Mouse (Mus musculus): ENCODE data around the gene Gm8947. TPM values are rescaled to one million over a fixed set of nuclear protein-coding genes. Genes with fewer than 3 reads are reported as not detected.

Gene Gm8947
- total and polyA plus RNA-seq, 2 experiments from 2014 or later = not detected

- 93% methylated on average over 3 of the region's 3 CpGs for WGBS
- no peak for DNase-seq (ENCODE audit: low spot score)
- no peak overlapping the region for H3K27ac ChIP-seq (ENCODE audit: low read depth, low read length)
These were observed 36.0 kb upstream of the Gm8947 start for GRCm38 (mm10) chr1:151156129-151156528.

DNA sequence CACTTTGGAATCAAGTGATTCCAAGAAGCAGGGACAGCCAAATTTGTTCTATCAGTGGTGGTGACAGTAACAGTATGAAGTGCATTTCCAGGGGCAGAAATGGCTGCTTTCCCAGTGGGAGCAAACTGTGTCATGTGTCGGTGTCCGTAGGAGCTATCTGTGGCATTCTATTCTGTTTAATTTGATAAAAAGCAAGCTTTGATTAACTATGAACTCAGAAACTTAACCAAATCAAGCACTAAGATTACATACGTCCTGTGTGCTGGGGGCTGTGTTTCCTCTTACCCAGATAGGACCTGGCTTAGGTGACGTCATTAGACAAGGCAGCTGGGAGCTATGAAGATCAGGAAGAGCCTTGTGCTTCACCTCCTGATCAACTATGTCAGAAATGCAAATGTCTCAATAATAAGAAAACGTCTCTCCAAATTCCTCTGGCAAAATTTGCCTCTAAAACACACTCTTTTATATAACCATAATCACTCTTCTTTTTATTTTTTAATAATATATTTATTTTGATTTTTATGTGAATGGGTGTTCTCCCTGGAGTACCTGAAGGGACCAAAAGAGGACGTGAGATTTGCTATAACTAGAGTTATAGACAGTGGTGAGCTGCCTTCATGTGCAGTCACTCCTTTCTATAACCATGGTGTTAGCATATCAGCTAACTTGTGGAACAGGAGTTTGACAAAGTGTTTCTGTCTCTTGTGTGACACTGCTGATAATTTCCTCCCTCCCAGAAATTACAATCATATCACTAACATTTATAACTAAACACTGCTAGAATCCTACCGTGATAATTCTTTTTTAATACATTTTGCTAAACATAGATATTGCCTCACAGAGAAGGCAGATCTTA, 35.2 kb upstream of the Gm8947 start:
- DNase-seq (ENCODE audit: low spot score) = no peak
- Histone ChIP-seq H3K4me2 (ENCODE audit: low read depth, low read length, poor library complexity, severe bottlenecking) (no peak overlapping the region), H3K4me3 (ENCODE audit: low read depth, low read length) (no peak overlapping the region), H3K27ac (ENCODE audit: low read depth, low read length) (no peak overlapping the region), H3K9ac (replicated peaks; ENCODE audit: low read length, poor library complexity, severe bottlenecking) (no peak overlapping the region), H3K27me3 (ENCODE audit: insufficient read depth, low read length) (no peaks in the 10 kb centered on the region), H3K9me3 (ENCODE audit: low read length) (no peaks in the 10 kb centered on the region), H3K36me3 (ENCODE audit: insufficient read depth, low read length) (no peaks in the 10 kb centered on the region), H3K4me1 (ENCODE audit: insufficient read depth, low read length) (no peaks in the 10 kb centered on the region)
- no peak for TF ChIP-seq CTCF (IDR thresholded peaks at IDR 0.05)
- ATAC-seq (ENCODE audit: low FRiP score) = no peak
- WGBS = 81% methylated on average over 7 of the region's 7 CpGs

More at GRCm38 (mm10) chr1:151156129-151156528, 36.0 kb upstream of the Gm8947 start:
- no peak overlapping the region for H3K4me3 ChIP-seq (ENCODE audit: low read depth, low read length)
- no peak for ATAC-seq (ENCODE audit: low FRiP score)
- no peak for TF ChIP-seq CTCF (IDR thresholded peaks at IDR 0.05)
- H3K9me3 ChIP-seq (ENCODE audit: low read length) = no peaks in the 10 kb centered on the region
- H3K4me2 ChIP-seq (ENCODE audit: low read depth, low read length, poor library complexity, severe bottlenecking) = no peak overlapping the region
- H3K27me3 ChIP-seq (ENCODE audit: insufficient read depth, low read length) = no peaks in the 10 kb centered on the region
- H3K9ac ChIP-seq (replicated peaks; ENCODE audit: low read length, poor library complexity, severe bottlenecking) = no peak overlapping the region
- no peaks in the 10 kb centered on the region for H3K4me1 ChIP-seq (ENCODE audit: insufficient read depth, low read length)
- no peaks in the 10 kb centered on the region for H3K36me3 ChIP-seq (ENCODE audit: insufficient read depth, low read length)

DNA sequence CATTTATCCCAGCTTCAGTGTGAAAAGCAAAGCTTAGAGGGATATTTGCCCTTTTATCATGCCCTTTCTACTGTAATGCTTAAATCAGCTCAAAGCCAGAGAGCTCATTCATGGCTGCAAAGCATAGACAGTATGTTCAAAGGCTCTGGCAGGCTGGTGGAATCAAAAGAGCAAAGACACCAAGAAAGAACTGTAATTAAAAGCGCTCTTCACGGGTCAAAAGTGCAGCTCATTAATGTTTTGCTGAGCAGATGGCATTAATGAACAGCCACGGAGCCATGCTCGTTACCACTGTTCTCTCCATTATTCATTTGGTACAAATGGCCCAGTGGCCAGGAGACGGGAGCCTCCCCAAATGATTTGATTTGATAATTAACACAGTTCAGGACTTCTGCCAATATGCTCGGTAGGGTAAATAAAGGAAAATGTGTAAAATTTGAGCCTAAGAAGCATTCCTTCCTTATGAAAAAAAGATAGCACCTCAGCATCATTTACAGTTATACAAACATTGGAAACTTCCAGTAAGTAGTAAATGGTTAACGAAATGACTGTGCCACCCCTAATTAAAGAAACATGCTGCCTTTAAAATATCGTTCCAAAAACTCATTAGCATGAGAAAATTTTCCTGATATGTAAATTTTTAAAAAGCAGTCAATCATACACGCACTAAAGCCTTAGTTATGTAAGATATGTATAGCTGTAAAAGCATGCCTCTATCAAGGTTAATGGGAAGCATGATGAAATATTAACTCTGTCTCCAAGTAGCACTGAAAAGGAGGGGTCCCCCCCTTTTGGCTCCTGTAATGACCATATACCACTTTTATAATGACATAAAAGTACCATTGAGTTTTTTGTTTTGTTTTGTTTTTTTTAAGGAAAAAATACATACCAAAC, 34.0 kb upstream of the Gm8947 start:
- ATAC-seq (ENCODE audit: low FRiP score) (peak; percentile 34; the same call in 1 of the 2 replicates), DNase-seq (ENCODE audit: low spot score) (peak; percentile 39)
- Histone ChIP-seq H3K4me1 (ENCODE audit: insufficient read depth, low read length) (no peaks in the 10 kb centered on the region), H3K4me3 (ENCODE audit: low read depth, low read length) (no peak overlapping the region), H3K36me3 (ENCODE audit: insufficient read depth, low read length) (no peaks in the 10 kb centered on the region), H3K27ac (ENCODE audit: low read depth, low read length) (no peak overlapping the region), H3K9me3 (ENCODE audit: low read length) (no peaks in the 10 kb centered on the region), H3K9ac (replicated peaks; ENCODE audit: low read length, poor library complexity, severe bottlenecking) (no peak overlapping the region), H3K27me3 (ENCODE audit: insufficient read depth, low read length) (no peaks in the 10 kb centered on the region), H3K4me2 (ENCODE audit: low read depth, low read length, poor library complexity, severe bottlenecking) (no peak overlapping the region)
- WGBS = 43% methylated on average over 9 of the region's 9 CpGs
- no peak for TF ChIP-seq CTCF (IDR thresholded peaks at IDR 0.05)

DNA sequence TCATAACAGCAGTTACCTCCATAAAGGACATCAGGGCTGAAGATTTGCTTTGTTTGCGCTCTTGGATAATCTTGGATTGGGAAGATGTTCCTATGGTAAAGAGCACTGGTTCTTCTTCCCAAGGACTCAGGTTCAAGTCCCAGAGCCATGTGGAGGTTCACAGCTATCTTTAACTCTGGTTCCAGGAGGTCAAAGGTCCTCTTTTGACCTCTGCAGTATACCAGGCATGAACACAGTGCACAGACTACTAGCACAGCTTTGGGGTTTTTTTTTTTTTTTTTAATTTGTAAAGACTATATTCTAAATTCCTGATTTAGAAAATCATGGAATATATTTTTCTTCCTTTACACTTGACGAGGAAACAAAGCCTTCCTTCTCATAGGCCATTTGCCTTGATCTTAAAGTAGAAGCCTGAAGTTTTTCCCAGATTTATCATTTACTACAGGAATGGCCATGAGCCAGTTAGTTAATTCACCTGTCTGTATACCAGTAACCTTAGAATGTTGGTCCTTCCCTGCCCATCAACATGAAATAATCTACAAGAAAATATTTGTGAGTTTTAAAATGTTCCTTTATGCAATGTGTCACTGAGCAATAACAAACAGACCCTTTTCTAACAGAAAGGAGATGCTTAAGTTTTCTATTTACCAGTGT, 33.2 kb upstream of the Gm8947 start:
- Histone ChIP-seq H3K27me3 (ENCODE audit: insufficient read depth, low read length) (no peaks in the 10 kb centered on the region), H3K4me1 (ENCODE audit: insufficient read depth, low read length) (no peaks in the 10 kb centered on the region), H3K36me3 (ENCODE audit: insufficient read depth, low read length) (no peaks in the 10 kb centered on the region), H3K9me3 (ENCODE audit: low read length) (no peaks in the 10 kb centered on the region), H3K4me2 (ENCODE audit: low read depth, low read length, poor library complexity, severe bottlenecking) (no peak overlapping the region), H3K27ac (ENCODE audit: low read depth, low read length) (no peak overlapping the region), H3K4me3 (ENCODE audit: low read depth, low read length) (no peak overlapping the region), H3K9ac (replicated peaks; ENCODE audit: low read length, poor library complexity, severe bottlenecking) (no peak overlapping the region)
- DNase-seq (ENCODE audit: low spot score) (no peak), ATAC-seq (ENCODE audit: low FRiP score) (no peak)
- TF ChIP-seq CTCF (IDR thresholded peaks at IDR 0.05) = no peak
- WGBS = 91% methylated on average over 2 of the region's 2 CpGs

DNA sequence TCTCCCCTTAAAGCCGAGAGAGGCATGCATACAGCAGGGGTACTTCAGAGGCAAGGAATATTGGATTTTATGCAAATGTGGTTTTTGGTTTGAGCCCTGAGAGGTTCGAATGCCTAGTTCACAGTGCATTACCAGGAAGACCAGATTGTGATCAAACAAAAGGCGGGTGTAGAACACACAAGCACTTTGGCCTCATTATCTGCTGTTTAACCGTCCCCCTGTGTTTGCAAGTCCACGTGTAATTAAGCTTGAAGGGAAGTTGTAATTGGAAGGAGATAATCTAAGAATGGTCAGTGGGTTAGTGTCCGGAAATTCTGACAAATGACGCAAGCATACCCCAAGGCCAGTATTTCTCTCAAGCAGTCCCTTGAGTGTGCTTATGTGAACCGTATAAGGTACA, 26.1 kb upstream of the Gm8947 start:
- 36% methylated on average over 8 of the region's 8 CpGs for WGBS
- ATAC-seq (ENCODE audit: low FRiP score) (no peak), DNase-seq (ENCODE audit: low spot score) (no peak)
- no peak overlapping the region for H3K4me2 ChIP-seq (ENCODE audit: low read depth, low read length, poor library complexity, severe bottlenecking)
- H3K4me3 ChIP-seq (ENCODE audit: low read depth, low read length) = no peak overlapping the region
- TF ChIP-seq CTCF (IDR thresholded peaks at IDR 0.05) = no peak
- H3K36me3 ChIP-seq (ENCODE audit: insufficient read depth, low read length) = no peaks in the 10 kb centered on the region
- H3K9me3 ChIP-seq (ENCODE audit: low read length) = no peaks in the 10 kb centered on the region
- no peak overlapping the region for H3K27ac ChIP-seq (ENCODE audit: low read depth, low read length)
- no peak overlapping the region for H3K9ac ChIP-seq (replicated peaks; ENCODE audit: low read length, poor library complexity, severe bottlenecking)
- H3K4me1 ChIP-seq (ENCODE audit: insufficient read depth, low read length) = no peaks in the 10 kb centered on the region; the same call in 1 of the 2 replicates
- H3K27me3 ChIP-seq (ENCODE audit: insufficient read depth, low read length) = no peaks in the 10 kb centered on the region

Data from midbrain, postnatal 0 days (tissue).